Mouse (Mus musculus) midbrain, embryonic 12.5 days (tissue): ENCODE measurements around the gene Gm10972. TPM values are rescaled to one million over a fixed set of nuclear protein-coding genes. Genes with fewer than 3 reads are reported as not detected.
"Not testable (repeated sequence)": the region's sequence is repeated elsewhere in the genome, so short reads cannot be mapped to it uniquely, and the experiment has no call there.

Experiments used
- ATAC-seq: fragments of 200-750 bp; cut with Nextera tagmentation; 2 replicates; pipeline ENCODE4 v1.8.0; 2017; ENCODE audit warnings: low read depth, moderate TSS enrichment, moderate library complexity; ENCODE audit not compliant: low FRiP score
- H3K27ac ChIP-seq: fragments of 300-500 bp; sonication (generic); replicated peaks from 2 replicates; pipeline ENCODE4 v1.5.1; 2016; ENCODE audit warnings: mild to moderate bottlenecking
- H3K27me3 ChIP-seq: fragments of 300-500 bp; sonication (generic); 2 replicates; pipeline ENCODE4 v1.6.1; 2016; ENCODE audit warnings: mild to moderate bottlenecking
- H3K36me3 ChIP-seq: fragments of 300-500 bp; sonication (generic); 2 replicates; pipeline ENCODE4 v1.6.1; 2016
- H3K4me1 ChIP-seq: fragments of 300-500 bp; sonication (generic); 2 replicates; pipeline ENCODE4 v1.6.1; 2016
- H3K4me2 ChIP-seq: fragments of 300-500 bp; sonication (generic); replicated peaks from 2 replicates; pipeline ENCODE4 v1.6.1; 2016; ENCODE audit warnings: mild to moderate bottlenecking, moderate library complexity
- H3K4me3 ChIP-seq: fragments of 300-500 bp; sonication (generic); 2 replicates; pipeline ENCODE4 v1.5.1; 2016; ENCODE audit warnings: mild to moderate bottlenecking
- H3K9ac ChIP-seq: fragments of 300-500 bp; sonication (generic); replicated peaks from 2 replicates; pipeline ENCODE4 v1.6.1; 2016; ENCODE audit warnings: mild to moderate bottlenecking, moderate library complexity
- H3K9me3 ChIP-seq: fragments of 300-500 bp; sonication (generic); 2 replicates; pipeline ENCODE4 v1.6.1; 2016; ENCODE audit warnings: mild to moderate bottlenecking
- WGBS: fragments of 180-500 bp; shearing (Covaris S2); methylation state at CpG from one replicate; pipeline ENCODE4 v1.1.7; 2016; 5-methylcytosine and 5-hydroxymethylcytosine counted together
- polyA plus RNA-seq: library from polyadenylated mRNA; unstranded; fragments of >200 nt; fragmentation: Nextera tagmentation; extraction: Ambion mirVana; gene quantifications from 2 replicates; pipeline ENCODE4 v1.2.1, GENCODE M21; 2016

The Gm10972 gene
- polyA plus RNA-seq, 1 experiment from 2014 or later, result not detected

- not testable (repeated sequence) for ATAC-seq, H3K9ac ChIP-seq
These were observed 22.3 kb downstream of the Gm10972 start for GRCm38 (mm10) chr3:94665060-94665802.

GRCm38 (mm10) chr3:94665896-94666295 is 23.0 kb downstream of the Gm10972 start:
- H3K4me3 ChIP-seq, H3K9me3 ChIP-seq, H3K9ac ChIP-seq, ATAC-seq, H3K27me3 ChIP-seq, H3K4me2 ChIP-seq, H3K4me1 ChIP-seq, H3K27ac ChIP-seq, H3K36me3 ChIP-seq: not testable (repeated sequence)
- WGBS, result 43% methylated on average over 7 of the region's 7 CpGs

More at GRCm38 (mm10) chr3:94665060-94665802, 22.3 kb downstream of the Gm10972 start:
- H3K27ac ChIP-seq, H3K9me3 ChIP-seq, H3K4me3 ChIP-seq, H3K27me3 ChIP-seq, H3K36me3 ChIP-seq, H3K4me1 ChIP-seq, H3K4me2 ChIP-seq: not testable (repeated sequence)
- 68% methylated on average over 4 of the region's 5 CpGs for WGBS

- not testable (repeated sequence) for H3K9me3 ChIP-seq, H3K4me2 ChIP-seq, H3K9ac ChIP-seq, H3K27ac ChIP-seq, H3K36me3 ChIP-seq, ATAC-seq, H3K27me3 ChIP-seq, H3K4me3 ChIP-seq, H3K4me1 ChIP-seq
- 87% methylated on average over 9 of the region's 9 CpGs for WGBS
These were observed 32.2 kb downstream of the Gm10972 start for GRCm38 (mm10) chr3:94675101-94675500.

GRCm38 (mm10) chr3:94679351-94679841 is 36.5 kb downstream of the Gm10972 start:
- Histone ChIP-seq H3K4me2 (no peak overlapping the region), H3K9me3 (no peaks in the 10 kb centered on the region), H3K4me1 (no peaks in the 10 kb centered on the region), H3K27ac (no peak overlapping the region), H3K9ac (no peak overlapping the region), H3K36me3 (no peaks in the 10 kb centered on the region), H3K4me3 (no peak overlapping the region), H3K27me3 (no peaks in the 10 kb centered on the region)
- 80% methylated on average over 8 of the region's 8 CpGs for WGBS
- ATAC-seq, result no peak

- H3K4me1 ChIP-seq, H3K4me2 ChIP-seq, H3K9me3 ChIP-seq, H3K36me3 ChIP-seq, H3K4me3 ChIP-seq, H3K27me3 ChIP-seq, H3K9ac ChIP-seq, ATAC-seq, H3K27ac ChIP-seq: not testable (repeated sequence)
- WGBS, result 91% methylated on average over 12 of the region's 12 CpGs
These were observed 37.1 kb downstream of the Gm10972 start for GRCm38 (mm10) chr3:94680032-94680431.

GRCm38 (mm10) chr3:94680783-94681182 is 37.9 kb downstream of the Gm10972 start:
- Histone ChIP-seq H3K36me3 (no peaks in the 10 kb centered on the region), H3K4me3 (no peak overlapping the region), H3K9me3 (no peaks in the 10 kb centered on the region), H3K4me2 (no peak overlapping the region), H3K4me1 (no peaks in the 10 kb centered on the region), H3K27me3 (no peaks in the 10 kb centered on the region), H3K9ac (no peak overlapping the region), H3K27ac (no peak overlapping the region)
- WGBS, result 95% methylated on average over 16 of the region's 16 CpGs
- ATAC-seq, result no peak

- no peak for ATAC-seq
- no peak overlapping the region for H3K4me2 ChIP-seq
- WGBS, result 87% methylated on average over 6 of the region's 6 CpGs
- no peak overlapping the region for H3K9ac ChIP-seq
- H3K4me3 ChIP-seq, result no peak overlapping the region
- H3K4me1 ChIP-seq, result no peaks in the 10 kb centered on the region
- no peaks in the 10 kb centered on the region for H3K36me3 ChIP-seq
- H3K27ac ChIP-seq, result no peak overlapping the region
- H3K27me3 ChIP-seq, result no peaks in the 10 kb centered on the region
- no peaks in the 10 kb centered on the region for H3K9me3 ChIP-seq
These were observed 40.7 kb downstream of the Gm10972 start for GRCm38 (mm10) chr3:94683646-94684045.

- 86% methylated on average over 8 of the region's 8 CpGs for WGBS
- H3K27ac ChIP-seq, H3K4me1 ChIP-seq, H3K9me3 ChIP-seq, H3K4me3 ChIP-seq, H3K36me3 ChIP-seq, H3K27me3 ChIP-seq, H3K4me2 ChIP-seq, ATAC-seq, H3K9ac ChIP-seq: not testable (repeated sequence)
These were observed 43.3 kb downstream of the Gm10972 start for GRCm38 (mm10) chr3:94685989-94686772.

GRCm38 (mm10) chr3:94688698-94689097 is 45.8 kb downstream of the Gm10972 start:
- H3K27me3 ChIP-seq, ATAC-seq, H3K27ac ChIP-seq, H3K4me1 ChIP-seq, H3K4me2 ChIP-seq, H3K9me3 ChIP-seq, H3K9ac ChIP-seq, H3K4me3 ChIP-seq, H3K36me3 ChIP-seq: not testable (repeated sequence)
- 70% methylated on average over 3 of the region's 3 CpGs for WGBS

- H3K4me1 ChIP-seq, H3K27me3 ChIP-seq, H3K9me3 ChIP-seq, H3K36me3 ChIP-seq, H3K4me3 ChIP-seq, ATAC-seq, H3K27ac ChIP-seq, H3K9ac ChIP-seq, H3K4me2 ChIP-seq: not testable (repeated sequence)
- WGBS, result 60% methylated on average over 1 of the region's 1 CpGs
These were observed 46.3 kb downstream of the Gm10972 start for GRCm38 (mm10) chr3:94689195-94689594.

GRCm38 (mm10) chr3:94690162-94690561 is 47.2 kb downstream of the Gm10972 start:
- not testable (repeated sequence) for H3K4me3 ChIP-seq, H3K27me3 ChIP-seq, H3K4me2 ChIP-seq, H3K9me3 ChIP-seq, H3K36me3 ChIP-seq, H3K4me1 ChIP-seq, H3K9ac ChIP-seq, H3K27ac ChIP-seq, ATAC-seq
- WGBS, result 62% methylated on average over 6 of the region's 6 CpGs

- no peaks in the 10 kb centered on the region for H3K36me3 ChIP-seq
- no peak for ATAC-seq
- H3K4me2 ChIP-seq, result no peak overlapping the region
- H3K27me3 ChIP-seq, result no peaks in the 10 kb centered on the region
- H3K4me1 ChIP-seq, result no peaks in the 10 kb centered on the region
- H3K27ac ChIP-seq, result no peak overlapping the region
- no peaks in the 10 kb centered on the region for H3K9me3 ChIP-seq
- H3K9ac ChIP-seq, result no peak overlapping the region
- H3K4me3 ChIP-seq, result no peak overlapping the region
These were observed 47.8 kb downstream of the Gm10972 start for GRCm38 (mm10) chr3:94690616-94691247.
